Mouse (Mus musculus) forebrain, postnatal 0 days (tissue): ENCODE results near the gene Gm28308. TPM values are rescaled to one million over a fixed set of nuclear protein-coding genes. Genes with fewer than 3 reads are reported as not detected.

ENCODE experiments used
- ATAC-seq: fragments of 200-750 bp; cut with Nextera tagmentation; 2 replicates; pipeline ENCODE4 v1.8.0; 2017; ENCODE audit warnings: mild to moderate bottlenecking, moderate library complexity
- DNase-seq: peaks from one replicate; pipeline ENCODE4 v3.0.0-alpha.2; 2015
- H3K27ac ChIP-seq: fragments of 300-500 bp; sonication (generic); 2 replicates; pipeline ENCODE4 v1.5.1; 2014; ENCODE audit warnings: low read depth, mild to moderate bottlenecking, antibody characterized with exemption, low read length, moderate library complexity, mixed read lengths
- H3K27me3 ChIP-seq: fragments of 300-500 bp; sonication (generic); 2 replicates; pipeline ENCODE4 v1.6.1; 2014; ENCODE audit warnings: mild to moderate bottlenecking, low read length, mixed read lengths; ENCODE audit not compliant: insufficient read depth
- H3K36me3 ChIP-seq: fragments of 300-500 bp; sonication (generic); 2 replicates; pipeline ENCODE4 v1.6.1; 2014; ENCODE audit warnings: mild to moderate bottlenecking, moderate library complexity; ENCODE audit not compliant: insufficient read depth
- H3K4me1 ChIP-seq: fragments of 300-500 bp; sonication (generic); 2 replicates; pipeline ENCODE4 v1.6.1; 2014; ENCODE audit warnings: antibody characterized with exemption; ENCODE audit not compliant: insufficient read depth
- H3K4me2 ChIP-seq: fragments of 300-500 bp; sonication (generic); 2 replicates; pipeline ENCODE4 v1.6.1; 2014; ENCODE audit warnings: low read depth, mild to moderate bottlenecking, moderate library complexity
- H3K4me3 ChIP-seq: fragments of 300-500 bp; sonication (generic); 2 replicates; pipeline ENCODE4 v1.5.1; 2014; ENCODE audit warnings: low read depth, low read length, mixed read lengths
- H3K9ac ChIP-seq: fragments of 300-500 bp; sonication (generic); 2 replicates; pipeline ENCODE4 v1.6.1; 2014; ENCODE audit warnings: mild to moderate bottlenecking
- H3K9me3 ChIP-seq: fragments of 300-500 bp; sonication (generic); 2 replicates; pipeline ENCODE4 v1.6.1; 2016; ENCODE audit warnings: low read length
- CTCF ChIP-seq: sonication (generic); IDR thresholded peaks from 2 replicates; pipeline ENCODE4 v1.5.1; 2016; ENCODE audit warnings: antibody characterized with exemption, control low read depth, low read depth
- WGBS: fragments of 180-500 bp; shearing (Covaris S2); extraction: QIAGEN DNeasy Blood & Tissue Kit; methylation state at CpG from one replicate; pipeline ENCODE4 v1.1.7; 2014; 5-methylcytosine and 5-hydroxymethylcytosine counted together
- polyA plus RNA-seq: library from polyadenylated mRNA; unstranded; fragments of >200 nt; fragmentation: Nextera tagmentation; extraction: Ambion mirVana; gene quantifications from 2 replicates; pipeline ENCODE4 v1.2.1, GENCODE M21; 2015
- total RNA-seq: library from RNA; depleted of rRNA; stranded (reverse); fragments of >200 nt; gene quantifications from 2 replicates; pipeline ENCODE4 v1.2.3, GENCODE M21; 2014

The Gm28308 gene
- total and polyA plus RNA-seq, 2 experiments from 2014 or later = not detected

DNA sequence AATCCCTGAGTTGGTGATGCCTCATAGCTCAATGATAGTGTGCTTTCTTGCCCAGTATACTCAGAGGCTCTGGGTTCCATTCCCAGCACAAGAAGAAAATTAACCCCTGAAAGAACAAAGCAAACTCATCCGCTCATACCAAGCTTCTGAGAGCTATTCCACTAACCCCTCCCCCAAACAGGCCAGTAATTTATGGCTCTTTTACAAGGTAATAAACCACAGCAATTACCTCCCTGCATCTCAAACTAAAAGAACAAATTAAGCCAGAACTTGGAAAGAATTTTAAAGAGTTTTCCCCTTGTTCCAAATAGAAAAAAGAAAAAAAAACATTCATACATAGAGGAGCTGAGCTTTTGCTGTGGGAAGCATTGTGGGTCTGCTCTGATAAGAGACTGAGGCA, 30.3 kb downstream of the Gm28308 start:
- Histone ChIP-seq H3K27ac (no peak overlapping the region), H3K4me1 (no peaks in the 10 kb centered on the region), H3K9me3 (no peaks in the 10 kb centered on the region), H3K9ac (no peak overlapping the region), H3K27me3 (peaks cover 100% of the 10 kb centered on the region), H3K4me3 (no peak overlapping the region), H3K36me3 (no peaks in the 10 kb centered on the region), H3K4me2 (no peak overlapping the region)
- no peak for TF ChIP-seq CTCF
- no peak for DNase-seq
- no peak for ATAC-seq
- 0% methylated on average over 1 of the region's 1 CpGs for WGBS

- no peaks in the 10 kb centered on the region for H3K4me1 ChIP-seq
- 14% methylated on average over 2 of the region's 2 CpGs for WGBS
Observed at GRCm38 (mm10) chr6:52182030-52182429, 31.1 kb downstream of the Gm28308 start.

GRCm38 (mm10) chr6:52180726-52181125, 32.4 kb downstream of the Gm28308 start:
- peaks cover 98% of the 10 kb centered on the region for H3K27me3 ChIP-seq
- H3K4me2 ChIP-seq = no peak overlapping the region
- no peak for ATAC-seq
- H3K27ac ChIP-seq = no peak overlapping the region
- H3K9me3 ChIP-seq = no peaks in the 10 kb centered on the region
- no peak for DNase-seq
- WGBS = 5% methylated on average over 3 of the region's 3 CpGs
- TF ChIP-seq CTCF = no peak
- no peak overlapping the region for H3K9ac ChIP-seq
- no peaks in the 10 kb centered on the region for H3K4me1 ChIP-seq
- H3K4me3 ChIP-seq = no peak overlapping the region
- H3K36me3 ChIP-seq = no peaks in the 10 kb centered on the region

More at GRCm38 (mm10) chr6:52182030-52182429, 31.1 kb downstream of the Gm28308 start:
- no peak for DNase-seq
- H3K4me2 ChIP-seq = no peak overlapping the region
- no peaks in the 10 kb centered on the region for H3K9me3 ChIP-seq
- TF ChIP-seq CTCF = no peak
- H3K27me3 ChIP-seq = peaks cover 99% of the 10 kb centered on the region
- H3K36me3 ChIP-seq = no peaks in the 10 kb centered on the region
- no peak overlapping the region for H3K27ac ChIP-seq
- no peak overlapping the region for H3K4me3 ChIP-seq
- ATAC-seq = no peak
- H3K9ac ChIP-seq = no peak overlapping the region

DNA sequence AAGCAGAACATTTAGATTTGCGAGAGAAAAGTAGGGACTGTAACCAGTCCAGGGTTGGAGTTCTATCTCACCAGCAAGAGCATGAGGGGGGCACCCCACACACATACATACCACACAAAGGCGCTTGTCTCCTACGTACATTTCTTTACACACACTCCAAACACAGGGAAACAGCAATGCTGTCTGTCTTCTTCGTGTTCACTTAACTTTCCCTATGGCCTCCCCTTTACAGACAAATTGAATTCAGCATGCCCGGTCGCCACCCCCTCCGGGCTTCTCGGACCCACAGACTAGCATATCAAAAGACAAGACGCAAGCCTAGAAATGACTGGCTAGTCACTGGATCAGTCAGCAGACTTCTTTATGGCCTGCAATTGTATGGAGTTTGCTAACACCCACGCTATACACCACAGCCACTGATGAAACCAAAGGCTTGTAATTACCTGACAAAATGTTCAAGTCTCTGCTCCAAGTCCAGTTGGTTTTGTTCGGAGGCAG, 32.9 kb downstream of the Gm28308 start:
- H3K36me3 ChIP-seq = no peaks in the 10 kb centered on the region
- H3K9me3 ChIP-seq = no peaks in the 10 kb centered on the region
- peaks cover 96% of the 10 kb centered on the region for H3K27me3 ChIP-seq
- no peaks in the 10 kb centered on the region for H3K4me1 ChIP-seq
- 1% methylated on average over 11 of the region's 11 CpGs for WGBS
- H3K4me3 ChIP-seq = no peak overlapping the region
- no peak overlapping the region for H3K4me2 ChIP-seq
- DNase-seq (no peak), ATAC-seq (no peak)
- no peak overlapping the region for H3K9ac ChIP-seq
- no peak for TF ChIP-seq CTCF
- H3K27ac ChIP-seq = no peak overlapping the region

- H3K27ac ChIP-seq = no peak overlapping the region
- no peak for TF ChIP-seq CTCF
- H3K9me3 ChIP-seq = no peaks in the 10 kb centered on the region
- H3K27me3 ChIP-seq = peaks cover 96% of the 10 kb centered on the region
- no peak overlapping the region for H3K4me3 ChIP-seq
- H3K4me1 ChIP-seq = no peaks in the 10 kb centered on the region
- no peaks in the 10 kb centered on the region for H3K36me3 ChIP-seq
- ATAC-seq (no peak), DNase-seq (no peak)
- H3K4me2 ChIP-seq = no peak overlapping the region
- WGBS = 2% methylated on average over 10 of the region's 10 CpGs
- H3K9ac ChIP-seq = no peak overlapping the region
Observed at GRCm38 (mm10) chr6:52179690-52180089, 33.4 kb downstream of the Gm28308 start.

DNA sequence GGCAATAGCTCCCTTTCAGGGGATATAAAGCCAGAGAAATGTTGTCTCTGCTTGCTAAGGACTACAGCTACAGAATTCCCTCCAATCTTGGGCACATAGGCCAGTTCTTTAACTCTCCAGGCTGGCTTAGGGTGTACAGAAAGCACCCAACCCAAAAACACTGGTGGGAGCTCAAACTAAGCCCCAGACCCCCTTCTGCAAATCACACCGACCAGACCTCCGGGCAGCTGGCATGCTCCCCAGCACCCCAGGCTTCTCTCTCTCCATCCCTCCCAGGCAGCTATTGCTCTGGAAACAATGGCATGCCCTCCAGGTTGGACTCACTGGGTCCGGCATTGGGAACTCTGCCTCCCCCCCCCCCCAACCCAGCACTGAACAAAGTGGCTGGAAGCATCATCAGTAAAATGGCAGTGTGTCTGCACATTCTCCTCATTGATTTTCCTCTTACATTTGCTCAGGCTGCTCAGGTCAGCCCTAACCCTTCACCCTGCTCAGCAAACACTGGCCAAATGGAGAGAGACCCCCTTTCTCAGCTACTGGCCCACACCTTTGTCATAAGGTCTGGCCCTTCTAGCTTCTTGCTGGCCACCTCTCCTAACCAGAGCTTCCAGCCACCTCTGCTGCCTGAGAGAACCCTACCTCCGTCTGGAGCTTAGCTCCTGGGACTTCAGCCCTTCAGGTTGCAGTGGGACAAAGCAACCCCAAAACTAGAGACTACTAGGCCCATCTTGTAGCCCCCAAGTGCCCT, 34.0 kb downstream of the Gm28308 start:
- no peak for DNase-seq
- Histone ChIP-seq H3K4me1 (no peaks in the 10 kb centered on the region), H3K27me3 (peaks cover 95% of the 10 kb centered on the region), H3K9me3 (no peaks in the 10 kb centered on the region), H3K36me3 (no peaks in the 10 kb centered on the region), H3K27ac (no peak overlapping the region), H3K4me3 (no peak overlapping the region), H3K4me2 (no peak overlapping the region), H3K9ac (no peak overlapping the region)
- WGBS = 1% methylated on average over 4 of the region's 4 CpGs
- TF ChIP-seq CTCF = no peak
- no peak for ATAC-seq

GRCm38 (mm10) chr6:52177806-52178205, 35.3 kb downstream of the Gm28308 start:
- H3K4me1 ChIP-seq = no peaks in the 10 kb centered on the region
- TF ChIP-seq CTCF = no peak
- DNase-seq (no peak), ATAC-seq (no peak)
- no peaks in the 10 kb centered on the region for H3K9me3 ChIP-seq
- under 1% methylated on average over 9 of the region's 9 CpGs for WGBS
- no peak overlapping the region for H3K27ac ChIP-seq
- no peaks in the 10 kb centered on the region for H3K36me3 ChIP-seq
- H3K4me3 ChIP-seq = no peak overlapping the region
- peaks cover 95% of the 10 kb centered on the region for H3K27me3 ChIP-seq
- no peak overlapping the region for H3K4me2 ChIP-seq
- H3K9ac ChIP-seq = no peak overlapping the region
